Mouse (Mus musculus) CD8-positive naive resting alpha-beta T cell, adult 57 days (primary cell): ENCODE data around the gene Eapp. TPM values are rescaled to one million over a fixed set of nuclear protein-coding genes. Genes with fewer than 3 reads are reported as not detected.

Experiments
- total RNA-seq: library from RNA; stranded (reverse); gene quantifications from one replicate; pipeline ENCODE4 v1.2.4, GENCODE M21; 2023

Gene Eapp
- total RNA-seq: 38.3 TPM

GRCm38 (mm10) chr12:54695511-54696241 lies at the start of gene Eapp:
Gene Eapp, minus strand, starts transcription at chr12:54695897.

GRCm38 (mm10) chr12:54656396-54657171 lies 39.1 kb downstream of the Eapp start, which contains the start of gene Sptssa:
Gene Sptssa, minus strand, starts transcription at chr12:54656573.

Other genes starting within 250 kb of the Eapp start
- gene Sptssa, start 39.3 kb downstream of the Eapp start, total RNA-seq: 33.9 TPM
- 54.7 TPM for gene Snx6, start 99.8 kb upstream of the Eapp start, total RNA-seq
- 26.1 TPM for gene Cfl2, start 167.0 kb upstream of the Eapp start, total RNA-seq